Mouse (Mus musculus): ENCODE results near the gene Fam155a.

- TF ChIP-seq MAFK (IDR thresholded peaks at IDR 0.05; ENCODE audit: insufficient replicate concordance, low read length): no peak
- no peak for TF ChIP-seq CTCF (conservative IDR thresholded peaks at IDR 0.05 in 1 of 2, IDR thresholded peaks at IDR 0.05 in 1 of 2; ENCODE audit: low read depth in 2 of 2, low read length in 2 of 2)
- no peak for TF ChIP-seq ZNF384 (IDR thresholded peaks at IDR 0.05; ENCODE audit: low read depth, low read length)
- no peak for TF ChIP-seq POLR2AphosphoS2 (IDR thresholded peaks at IDR 0.05; ENCODE audit: low read depth, low read length)
These were observed 299.7 kb downstream of the Fam155a start for GRCm38 (mm10) chr8:9471290-9471689.
